Mouse (Mus musculus) neural tube, embryonic 11.5 days (tissue): ENCODE results near the gene Kcnj6. TPM values are rescaled to one million over a fixed set of nuclear protein-coding genes. Genes with fewer than 3 reads are reported as not detected.

Experiments used
- microRNA-seq: library from miRNA; unstranded; fragments of <30 nt; microRNA quantifications from one replicate; pipeline ENCODE4, GENCODE M21; 2016
- polyA plus RNA-seq: library from polyadenylated mRNA; unstranded; fragments of >200 nt; fragmentation: Nextera tagmentation; extraction: Ambion mirVana; gene quantifications from 2 replicates; pipeline ENCODE4 v1.2.1, GENCODE M21; 2014

Kcnj6 gene
- polyA plus RNA-seq, 1 experiment from 2014 or later: not detected

Small RNAs within 50 kb of the gene (microRNA-seq; reads per million reads assigned to microRNA genes)
- not detected for gene Gm22745
